Mouse (Mus musculus) regulatory T cell (primary cell): ENCODE results near the gene Nrxn3.

ENCODE experiments used
- in situ Hi-C: fragments of 300-600 bp; cut with MboI, MseI; formaldehyde crosslinking; loops from one replicate; pipeline ENCODE4 v1.15.1; 2025; ENCODE audit warnings: high pct_unique_total_duplicates

The Nrxn3 gene

DNA sequence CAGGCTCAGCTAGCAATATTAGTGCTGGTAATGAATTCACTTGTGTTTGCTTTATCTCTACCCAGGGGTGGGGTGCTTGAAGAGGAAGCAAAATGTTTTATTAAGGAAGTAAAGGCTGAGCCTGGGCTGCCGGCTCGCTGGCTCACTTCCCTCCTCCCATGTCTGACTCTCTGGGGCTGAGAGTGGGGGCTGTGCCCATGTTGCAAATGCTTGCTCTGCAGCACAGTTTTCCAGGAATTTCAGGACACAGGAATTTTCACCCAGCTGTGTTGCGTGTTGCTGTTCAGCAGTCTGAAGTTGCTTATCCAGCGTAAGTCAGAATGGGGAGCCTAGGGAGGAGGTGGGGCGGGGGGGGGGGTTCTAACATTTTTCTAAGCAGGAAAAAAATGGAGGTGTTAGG lies 89.5 kb downstream of the Nrxn3 start:
- in situ Hi-C loops = no loop called here

- in situ Hi-C loops = no loop called here
Measured at GRCm38 (mm10) chr12:88816865-88817264, 94.2 kb downstream of the Nrxn3 start.

GRCm38 (mm10) chr12:88818622-88819334 lies 96.1 kb downstream of the Nrxn3 start:
- in situ Hi-C loops = no loop called here

- in situ Hi-C loops = no loop called here
Measured at GRCm38 (mm10) chr12:88819335-88819709, 96.6 kb downstream of the Nrxn3 start.

- in situ Hi-C loops = no loop called here
Measured at GRCm38 (mm10) chr12:88820131-88820530, 97.5 kb downstream of the Nrxn3 start.

DNA sequence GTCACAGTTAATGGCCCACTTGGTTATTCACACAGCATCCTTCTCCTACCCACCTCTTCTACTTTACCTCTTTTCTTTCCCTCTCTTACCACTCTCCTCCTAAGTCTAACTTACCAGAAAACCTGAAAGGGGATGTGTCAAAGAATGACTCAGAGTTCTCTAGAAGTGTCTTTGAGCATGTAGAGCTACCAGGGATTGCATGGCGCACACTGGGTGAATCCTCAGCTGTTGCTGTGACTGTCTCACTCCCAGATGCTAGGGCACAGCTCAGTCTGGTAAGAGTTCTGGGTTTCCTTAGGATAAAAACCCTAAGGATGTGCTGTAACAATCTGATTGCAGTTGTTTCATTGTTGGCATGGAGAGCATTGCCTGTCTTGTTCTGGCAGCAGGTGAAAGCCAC lies 108.2 kb downstream of the Nrxn3 start:
- in situ Hi-C loops = no loop called here

DNA sequence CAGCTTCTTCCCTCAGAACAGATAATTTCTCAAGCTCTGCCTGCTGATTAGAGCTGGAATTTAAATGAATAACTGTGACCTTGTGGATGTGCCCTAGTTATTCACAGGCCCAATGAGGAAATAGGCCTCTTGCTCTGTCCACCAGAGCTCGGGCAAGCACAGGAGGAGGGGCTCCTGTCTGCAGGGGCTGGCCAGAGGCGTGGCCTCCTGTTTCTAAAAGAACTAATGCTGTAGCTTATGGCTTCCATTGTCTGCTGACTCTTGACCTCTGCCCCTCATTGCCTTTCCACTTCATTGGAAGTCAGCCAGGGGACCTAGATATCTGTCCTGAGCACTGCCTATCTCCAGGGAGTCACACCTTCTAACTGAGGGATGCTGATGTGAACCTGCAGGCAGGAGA lies 113.1 kb downstream of the Nrxn3 start:
- in situ Hi-C loops = no loop called here

GRCm38 (mm10) chr12:88839724-88840123 lies 117.0 kb downstream of the Nrxn3 start:
- in situ Hi-C loops = no loop called here

DNA sequence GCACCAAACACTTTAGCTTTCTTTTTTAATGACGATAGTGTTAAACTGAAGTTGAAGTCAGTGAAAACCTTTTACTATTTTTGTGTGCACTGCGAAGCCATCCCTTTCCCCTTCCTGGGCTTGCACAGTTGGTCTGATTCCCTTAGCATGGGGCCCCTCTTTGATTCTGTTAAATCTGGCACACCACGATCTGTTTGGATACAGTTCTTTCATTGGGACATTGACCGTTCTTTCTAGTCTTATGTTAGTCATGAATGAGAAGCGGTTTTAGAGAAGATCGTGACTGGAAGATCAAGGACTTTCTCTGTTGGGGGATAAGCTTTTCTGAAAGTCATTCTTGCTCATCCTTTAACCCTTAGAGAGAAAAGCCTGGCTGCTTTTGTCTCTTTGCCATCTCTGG lies 118.7 kb downstream of the Nrxn3 start:
- in situ Hi-C loops = no loop called here

GRCm38 (mm10) chr12:88850400-88851179 lies 127.9 kb downstream of the Nrxn3 start:
- in situ Hi-C loops = no loop called here

DNA sequence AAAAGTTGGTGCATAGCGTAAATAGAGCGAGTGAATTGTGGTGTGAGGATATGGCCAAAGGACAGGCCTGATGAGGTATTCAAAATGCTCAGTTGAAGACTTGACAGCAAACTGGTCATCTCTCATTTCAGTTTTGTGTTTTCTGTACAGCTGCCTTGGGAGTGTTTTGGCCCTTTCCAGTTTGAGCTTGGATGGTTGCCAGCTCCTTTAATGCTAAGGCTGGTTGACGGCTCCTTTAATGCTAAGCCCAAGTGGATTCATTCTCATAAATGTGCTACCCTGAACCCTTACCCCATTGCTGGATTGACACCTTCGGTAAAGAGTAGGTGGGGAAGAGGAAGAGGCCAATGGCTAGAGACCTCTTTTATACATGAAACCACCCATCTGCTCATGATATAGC lies 131.4 kb downstream of the Nrxn3 start:
- in situ Hi-C loops = no loop called here

DNA sequence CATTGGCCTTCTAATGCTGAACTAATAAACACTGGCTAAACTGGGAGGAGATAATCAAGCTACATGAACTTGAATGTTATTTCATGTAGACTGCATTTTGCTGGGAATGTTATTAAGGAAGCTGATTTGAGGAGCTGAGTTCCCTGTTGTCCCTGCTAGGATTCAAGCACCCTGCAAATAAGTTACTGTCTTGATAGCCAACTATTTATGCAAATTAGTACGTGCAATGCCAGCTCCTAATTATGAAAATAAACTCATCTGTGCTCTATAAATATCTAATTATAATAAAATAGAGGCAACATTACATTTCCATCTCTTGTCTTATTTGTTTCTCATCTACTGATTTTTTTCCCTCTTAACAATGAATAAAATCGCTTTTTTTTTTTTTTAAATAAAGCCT lies 135.0 kb downstream of the Nrxn3 start:
- in situ Hi-C loops = no loop called here

GRCm38 (mm10) chr12:88859456-88860345 lies 137.0 kb downstream of the Nrxn3 start:
- in situ Hi-C loops = no loop called here

DNA sequence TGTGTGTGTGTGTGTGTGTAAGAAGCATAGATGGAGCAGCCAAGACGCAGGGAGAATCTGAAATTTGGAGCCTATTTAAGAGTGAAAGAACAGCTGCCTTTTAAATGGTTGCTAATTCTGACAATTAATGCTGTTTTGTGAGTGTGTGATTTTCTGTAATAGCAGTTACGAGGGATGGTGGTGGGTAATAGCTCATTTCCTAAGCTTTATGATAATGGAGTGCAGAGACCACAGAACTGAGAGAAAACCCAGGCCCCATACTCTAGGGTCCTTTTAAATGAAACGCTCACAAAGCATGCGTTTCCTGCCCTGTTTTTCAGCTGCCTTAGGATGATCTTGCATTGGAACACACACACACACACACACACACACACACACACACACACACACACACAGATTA lies 137.7 kb downstream of the Nrxn3 start:
- in situ Hi-C loops = no loop called here

GRCm38 (mm10) chr12:88863069-88863468 lies 140.4 kb downstream of the Nrxn3 start:
- in situ Hi-C loops = no loop called here

DNA sequence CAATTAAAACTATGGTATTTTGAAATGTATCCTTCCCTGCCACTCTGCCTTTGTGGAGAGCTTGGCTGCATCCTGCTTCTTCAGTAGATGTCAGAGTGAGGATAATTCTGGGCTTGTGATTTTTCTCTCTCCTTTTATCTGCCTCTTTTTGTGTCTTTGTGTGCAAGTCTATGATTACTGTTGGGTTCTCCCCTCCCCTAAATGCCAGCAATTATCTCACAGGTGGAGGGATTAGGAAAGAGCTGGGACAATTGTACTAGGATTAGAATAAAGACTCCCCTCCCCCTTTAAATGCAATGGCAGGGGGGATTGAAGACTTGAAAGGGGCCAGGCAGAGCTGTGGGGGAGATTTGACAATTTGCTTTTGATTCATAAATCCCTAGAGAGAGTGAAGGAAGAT lies 145.6 kb downstream of the Nrxn3 start:
- in situ Hi-C loops = no loop called here

- in situ Hi-C loops = no loop called here
Measured at GRCm38 (mm10) chr12:88897331-88897730, 174.7 kb downstream of the Nrxn3 start.

- in situ Hi-C loops = no loop called here
Measured at GRCm38 (mm10) chr12:88900014-88900727, 177.5 kb downstream of the Nrxn3 start.

GRCm38 (mm10) chr12:88900728-88901080 lies 178.0 kb downstream of the Nrxn3 start:
- in situ Hi-C loops = no loop called here

DNA sequence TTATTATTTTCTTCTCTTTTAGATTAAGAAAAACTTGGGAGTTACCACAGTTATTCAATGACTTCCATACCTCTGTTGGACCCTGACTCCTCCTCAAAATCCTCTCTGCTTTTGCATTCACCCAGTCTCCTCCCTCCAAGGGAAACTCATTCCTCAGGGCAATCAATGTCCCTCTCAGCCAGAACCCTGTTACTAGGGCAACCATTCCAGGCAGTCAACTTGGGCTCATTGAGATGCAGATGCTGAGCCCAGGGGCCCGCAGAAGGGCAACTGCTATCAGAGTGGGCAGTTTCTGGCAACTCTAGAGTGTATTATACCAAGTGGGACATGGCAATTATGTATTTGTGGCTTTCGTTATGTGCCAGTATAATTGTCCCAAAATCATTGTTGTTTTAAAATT lies 188.1 kb downstream of the Nrxn3 start:
- in situ Hi-C loops = no loop called here

DNA sequence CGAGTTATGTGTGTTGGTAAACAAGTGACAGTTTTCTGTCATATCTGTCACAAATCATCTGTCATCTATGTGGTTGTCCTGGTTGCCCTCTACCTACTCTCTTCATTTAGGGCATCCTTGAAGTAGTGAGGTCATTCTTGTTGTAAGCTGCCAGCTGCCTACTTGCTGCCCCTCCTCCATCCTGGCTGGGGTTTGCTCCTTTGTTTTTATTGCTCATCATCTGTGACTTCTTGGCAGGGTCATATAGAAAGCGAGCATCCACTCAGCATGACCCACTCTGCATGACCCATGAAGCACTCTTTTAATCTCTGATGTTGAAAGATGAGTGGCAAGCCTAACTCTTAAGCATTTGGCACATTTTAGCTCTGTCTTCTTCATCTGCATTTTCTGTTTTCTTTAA lies 194.1 kb downstream of the Nrxn3 start:
- in situ Hi-C loops = no loop called here

- in situ Hi-C loops = no loop called here
Measured at GRCm38 (mm10) chr12:88924896-88925295, 202.2 kb downstream of the Nrxn3 start.
